Mouse (Mus musculus) intestine, embryonic 15.5 days (tissue): ENCODE measurements around the gene Errfi1. TPM values are rescaled to one million over a fixed set of nuclear protein-coding genes. Genes with fewer than 3 reads are reported as not detected.
A peak's percentile ranks its signal among the peaks of the same experiment; 100 is the strongest.

Source experiments
- ATAC-seq: fragments of 200-750 bp; cut with Nextera tagmentation; 2 replicates; pipeline ENCODE4 v1.8.0; 2017; ENCODE audit warnings: moderate TSS enrichment, moderate library complexity
- H3K27ac ChIP-seq: fragments of 300-500 bp; sonication (generic); 2 replicates; pipeline ENCODE4 v1.5.1; 2015; ENCODE audit warnings: mild to moderate bottlenecking, inconsistent platforms
- H3K27me3 ChIP-seq: fragments of 300-500 bp; sonication (generic); replicated peaks from 2 replicates; pipeline ENCODE4 v1.6.1; 2015; ENCODE audit warnings: inconsistent platforms
- H3K36me3 ChIP-seq: fragments of 300-500 bp; sonication (generic); 2 replicates; pipeline ENCODE4 v1.6.1; 2015; ENCODE audit warnings: inconsistent platforms
- H3K4me1 ChIP-seq: fragments of 300-500 bp; sonication (generic); replicated peaks from 2 replicates; pipeline ENCODE4 v1.6.1; 2015; ENCODE audit warnings: inconsistent platforms
- H3K4me2 ChIP-seq: fragments of 300-500 bp; sonication (generic); replicated peaks from 2 replicates; pipeline ENCODE4 v1.6.1; 2015; ENCODE audit warnings: mild to moderate bottlenecking, inconsistent platforms
- H3K4me3 ChIP-seq: fragments of 300-500 bp; sonication (generic); replicated peaks from 2 replicates; pipeline ENCODE4 v1.5.1; 2015; ENCODE audit warnings: inconsistent platforms
- H3K9ac ChIP-seq: fragments of 300-500 bp; sonication (generic); 2 replicates; pipeline ENCODE4 v1.6.1; 2015; ENCODE audit warnings: inconsistent platforms
- H3K9me3 ChIP-seq: fragments of 300-500 bp; sonication (generic); 2 replicates; pipeline ENCODE4 v1.6.1; 2016; ENCODE audit warnings: inconsistent platforms
- WGBS: fragments of 180-500 bp; shearing (Covaris S2); methylation state at CpG from one replicate; pipeline ENCODE4 v1.1.7; 2015; 5-methylcytosine and 5-hydroxymethylcytosine counted together
- polyA plus RNA-seq: library from polyadenylated mRNA; unstranded; fragments of >200 nt; fragmentation: Nextera tagmentation; extraction: Ambion mirVana; gene quantifications from 2 replicates; pipeline ENCODE4 v1.2.1, GENCODE M21; 2015

Gene Errfi1
- polyA plus RNA-seq, 1 experiment from 2014 or later: 27.8 TPM

DNA sequence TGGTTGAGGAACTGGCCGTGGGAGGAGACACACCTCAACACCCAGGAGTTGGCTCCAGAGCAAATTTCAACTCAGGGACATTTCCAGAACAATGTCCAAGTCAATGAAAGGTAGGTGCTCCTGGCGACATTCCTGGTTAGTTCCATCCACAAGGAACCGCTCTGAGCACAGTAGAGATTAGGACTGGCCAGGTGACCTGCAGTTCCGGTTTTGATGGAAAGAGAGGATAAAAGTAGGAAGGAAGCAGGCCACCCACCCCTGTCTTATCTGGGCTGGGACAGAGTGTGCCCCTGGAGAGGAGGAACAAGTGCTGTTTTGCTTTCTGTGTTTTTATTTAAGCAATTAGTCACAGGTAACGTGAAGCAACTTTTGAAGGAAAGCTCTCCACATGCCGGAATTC is 28.8 kb upstream of the Errfi1 start:
- H3K9me3 ChIP-seq: no peaks in the 10 kb centered on the region
- peak overlapping the region; percentile 28; the same call in 1 of the 2 replicates for H3K4me2 ChIP-seq
- WGBS: 47% methylated on average over 6 of the region's 6 CpGs
- no peaks in the 10 kb centered on the region for H3K27me3 ChIP-seq
- H3K9ac ChIP-seq: no peak overlapping the region
- peak overlapping the region; percentile 86 for H3K27ac ChIP-seq
- ATAC-seq: peak; percentile 76
- H3K36me3 ChIP-seq: no peaks in the 10 kb centered on the region
- no peak overlapping the region for H3K4me3 ChIP-seq
- H3K4me1 ChIP-seq: peaks cover 25% of the 10 kb centered on the region

DNA sequence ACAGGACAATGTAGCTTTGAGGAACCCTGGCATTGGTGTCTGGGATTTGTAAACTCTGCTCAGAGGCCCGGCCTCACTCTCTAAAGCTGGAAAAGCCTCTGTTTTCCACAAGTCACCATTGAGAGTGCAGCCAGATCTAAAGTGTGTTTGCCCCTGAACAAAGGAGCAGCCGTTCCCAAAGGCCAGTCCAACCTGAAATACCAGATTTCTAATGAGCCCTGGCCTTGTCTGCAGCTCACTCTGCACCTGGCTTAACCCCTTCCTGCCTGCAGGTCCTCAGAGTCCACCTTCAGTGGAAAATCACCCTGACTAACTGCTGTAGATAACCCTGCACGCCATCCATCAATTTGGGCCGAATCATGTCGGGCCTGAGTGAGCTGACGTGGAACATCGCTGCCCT is 28.2 kb upstream of the Errfi1 start:
- peaks cover 25% of the 10 kb centered on the region for H3K4me1 ChIP-seq
- H3K36me3 ChIP-seq: no peaks in the 10 kb centered on the region
- H3K9me3 ChIP-seq: no peaks in the 10 kb centered on the region
- peak overlapping the region; percentile 28 for H3K4me2 ChIP-seq
- H3K27ac ChIP-seq: peak overlapping the region; percentile 86
- WGBS: 28% methylated on average over 7 of the region's 7 CpGs
- no peak overlapping the region for H3K9ac ChIP-seq
- no peak overlapping the region for H3K4me3 ChIP-seq
- no peaks in the 10 kb centered on the region for H3K27me3 ChIP-seq
- peak; percentile 88 for ATAC-seq

DNA sequence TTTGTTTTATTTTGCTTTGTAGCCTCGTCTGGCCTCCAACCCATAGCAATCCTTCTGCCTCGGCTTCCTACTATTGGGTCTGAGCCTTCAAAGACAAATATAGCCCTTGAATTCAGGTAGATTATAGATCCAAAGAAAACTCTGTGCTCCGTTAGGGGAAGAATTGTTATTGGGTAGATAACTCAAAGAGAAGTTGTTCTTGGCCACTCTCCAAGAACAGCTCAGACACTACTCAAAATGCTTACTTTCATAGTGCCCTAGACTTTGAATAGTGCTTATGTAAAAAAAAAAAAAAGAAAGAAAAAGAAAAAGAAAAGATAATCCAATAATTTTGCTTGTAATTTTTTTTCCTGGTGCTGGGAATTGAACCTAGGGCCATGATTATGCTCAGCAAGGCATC is 22.4 kb upstream of the Errfi1 start:
- Histone ChIP-seq H3K27me3 (no peaks in the 10 kb centered on the region), H3K27ac (no peak overlapping the region), H3K4me3 (no peak overlapping the region), H3K9ac (no peak overlapping the region), H3K4me1 (peaks cover 5% of the 10 kb centered on the region), H3K36me3 (no peaks in the 10 kb centered on the region), H3K9me3 (no peaks in the 10 kb centered on the region), H3K4me2 (no peak overlapping the region)
- 65% methylated on average over 3 of the region's 3 CpGs for WGBS
- no peak for ATAC-seq

DNA sequence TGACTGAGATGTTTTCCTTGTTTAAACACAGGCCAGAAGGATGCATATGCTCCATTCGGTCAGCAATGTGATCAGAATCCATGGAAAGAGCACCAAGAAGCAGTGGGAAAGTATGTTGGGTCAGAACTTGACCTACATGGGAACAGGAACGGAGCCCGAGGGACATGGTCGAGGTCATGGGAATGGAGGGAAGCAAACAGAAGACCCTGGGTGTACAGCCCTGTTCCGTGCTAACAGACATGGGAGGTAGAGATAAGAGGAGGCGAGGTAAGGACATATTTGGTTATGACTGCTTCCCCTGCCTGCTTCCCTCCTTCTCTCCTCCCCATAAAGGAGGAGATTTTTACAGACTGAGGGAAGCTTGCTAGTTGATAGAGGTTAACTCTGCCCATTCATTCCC is 21.8 kb upstream of the Errfi1 start:
- Histone ChIP-seq H3K4me2 (no peak overlapping the region), H3K27ac (no peak overlapping the region), H3K36me3 (no peaks in the 10 kb centered on the region), H3K27me3 (no peaks in the 10 kb centered on the region), H3K9ac (no peak overlapping the region), H3K4me1 (peaks cover 3% of the 10 kb centered on the region; the same call in 1 of the 2 replicates), H3K9me3 (no peaks in the 10 kb centered on the region), H3K4me3 (no peak overlapping the region)
- 76% methylated on average over 6 of the region's 6 CpGs for WGBS
- ATAC-seq: no peak

DNA sequence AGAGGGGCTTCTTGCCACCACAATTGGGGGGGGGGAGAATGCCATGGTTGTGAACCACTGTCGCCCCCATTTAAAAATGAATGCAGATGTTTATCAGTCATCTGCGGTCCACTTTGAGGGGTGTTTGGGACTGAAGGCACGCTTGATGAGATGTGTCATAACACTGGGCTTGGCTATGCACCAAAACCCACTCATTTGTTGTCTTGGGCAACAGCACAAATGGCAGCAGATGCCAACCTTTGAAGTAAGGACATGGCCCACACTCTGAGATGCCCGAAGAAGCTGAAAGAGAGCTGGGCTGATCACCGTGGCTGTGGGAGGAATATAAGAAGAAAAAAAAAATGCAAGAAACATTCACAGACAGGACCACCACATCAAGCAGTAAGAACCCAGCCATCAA is 18.6 kb upstream of the Errfi1 start:
- Histone ChIP-seq H3K4me1 (no peaks in the 10 kb centered on the region), H3K4me2 (no peak overlapping the region), H3K36me3 (no peaks in the 10 kb centered on the region), H3K9ac (no peak overlapping the region), H3K4me3 (no peak overlapping the region), H3K27me3 (no peaks in the 10 kb centered on the region), H3K9me3 (no peaks in the 10 kb centered on the region), H3K27ac (no peak overlapping the region)
- no peak for ATAC-seq
- 88% methylated on average over 5 of the region's 5 CpGs for WGBS

DNA sequence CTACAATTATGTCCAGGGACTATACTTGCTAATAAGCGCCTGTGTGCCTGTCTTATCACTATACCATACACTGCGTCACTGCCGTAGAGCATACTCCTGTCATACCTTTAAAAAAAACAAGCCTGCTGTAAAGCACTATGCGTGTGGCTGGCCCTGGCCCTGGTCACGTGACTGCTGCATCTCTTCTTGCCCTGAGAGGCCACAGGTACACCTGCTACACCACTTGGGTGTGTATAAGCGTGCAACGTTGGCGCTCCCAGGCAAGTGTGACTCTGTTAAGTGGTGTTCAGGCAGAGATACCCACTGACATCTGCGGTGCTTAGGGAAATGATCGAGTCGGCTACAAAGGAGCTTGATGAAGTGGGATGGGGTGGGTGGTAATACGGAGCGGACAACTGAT is 17.5 kb upstream of the Errfi1 start:
- Histone ChIP-seq H3K4me2 (no peak overlapping the region), H3K9ac (no peak overlapping the region), H3K27me3 (no peaks in the 10 kb centered on the region), H3K4me3 (no peak overlapping the region), H3K36me3 (no peaks in the 10 kb centered on the region), H3K4me1 (no peaks in the 10 kb centered on the region), H3K27ac (no peak overlapping the region), H3K9me3 (no peaks in the 10 kb centered on the region)
- 88% methylated on average over 13 of the region's 13 CpGs for WGBS
- no peak for ATAC-seq

DNA sequence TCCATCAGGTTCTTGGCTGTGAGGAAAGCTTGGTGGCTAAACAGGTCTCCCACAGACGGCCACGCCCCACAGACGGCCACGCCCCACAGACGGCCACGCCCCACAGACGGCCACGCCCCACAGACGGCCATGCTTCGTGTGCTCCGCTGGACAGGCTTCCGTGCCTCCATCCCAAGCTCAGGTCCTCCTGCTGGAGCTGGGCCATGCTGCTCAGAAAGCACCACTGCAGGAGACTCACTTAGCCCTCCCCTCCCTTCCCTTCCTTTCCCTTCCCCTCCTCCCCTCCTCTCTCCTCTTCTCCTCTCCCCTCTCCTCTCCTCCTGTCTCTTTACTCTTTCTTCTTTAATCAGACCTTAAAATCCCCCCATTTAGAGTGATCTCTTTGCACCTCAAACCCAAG is 16.8 kb upstream of the Errfi1 start:
- Histone ChIP-seq H3K36me3 (no peaks in the 10 kb centered on the region), H3K27me3 (no peaks in the 10 kb centered on the region), H3K9me3 (no peaks in the 10 kb centered on the region), H3K4me3 (no peak overlapping the region), H3K4me2 (no peak overlapping the region), H3K4me1 (no peaks in the 10 kb centered on the region), H3K9ac (no peak overlapping the region), H3K27ac (no peak overlapping the region)
- ATAC-seq: no peak
- 85% methylated on average over 12 of the region's 12 CpGs for WGBS

DNA sequence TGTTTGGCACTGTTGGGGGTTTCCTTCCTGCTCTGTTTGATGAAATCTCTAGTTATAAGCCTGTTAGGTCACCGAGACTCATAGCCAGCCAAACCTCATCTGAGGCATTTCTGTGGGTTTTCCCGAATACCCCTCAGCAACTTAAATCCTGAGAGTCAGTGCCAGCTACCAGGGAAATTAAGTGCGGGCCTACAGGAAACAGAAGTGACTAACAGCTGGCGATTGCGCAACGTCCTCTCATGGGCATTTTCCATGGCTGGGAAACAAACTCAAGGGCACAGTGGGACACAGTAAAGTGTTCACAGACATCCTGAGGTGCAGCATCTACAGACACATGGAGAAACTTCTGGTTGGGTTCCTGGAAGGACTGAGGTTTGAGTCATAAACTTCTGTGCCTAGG is 16.3 kb upstream of the Errfi1 start:
- Histone ChIP-seq H3K9ac (no peak overlapping the region), H3K4me1 (no peaks in the 10 kb centered on the region), H3K4me2 (no peak overlapping the region), H3K27ac (no peak overlapping the region), H3K36me3 (no peaks in the 10 kb centered on the region), H3K9me3 (no peaks in the 10 kb centered on the region), H3K4me3 (no peak overlapping the region), H3K27me3 (no peaks in the 10 kb centered on the region)
- WGBS: 77% methylated on average over 6 of the region's 6 CpGs
- ATAC-seq: no peak

DNA sequence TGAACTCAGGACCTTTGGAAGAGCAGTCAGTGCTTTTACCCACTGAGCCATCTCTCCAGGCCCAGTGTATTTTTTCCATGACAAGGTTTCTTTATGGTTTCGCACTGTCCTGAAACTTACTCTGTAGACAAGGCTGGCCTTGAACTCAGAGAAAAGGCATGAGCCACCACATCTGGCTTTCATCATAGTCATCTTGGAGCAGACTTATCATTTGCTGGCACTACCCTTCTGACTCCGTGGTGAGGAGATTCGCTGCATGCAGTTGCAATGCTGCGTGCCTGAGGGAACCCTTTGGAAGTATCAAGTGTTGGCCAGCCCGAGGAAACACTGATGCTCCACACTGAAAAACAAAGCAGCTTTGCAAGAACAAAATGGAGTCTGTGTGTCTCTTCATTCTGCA is 11.7 kb upstream of the Errfi1 start:
- Histone ChIP-seq H3K4me1 (no peaks in the 10 kb centered on the region), H3K9me3 (no peaks in the 10 kb centered on the region), H3K9ac (no peak overlapping the region), H3K27me3 (no peaks in the 10 kb centered on the region), H3K4me2 (no peak overlapping the region), H3K27ac (no peak overlapping the region), H3K36me3 (no peaks in the 10 kb centered on the region), H3K4me3 (no peak overlapping the region)
- 75% methylated on average over 5 of the region's 5 CpGs for WGBS
- no peak for ATAC-seq

DNA sequence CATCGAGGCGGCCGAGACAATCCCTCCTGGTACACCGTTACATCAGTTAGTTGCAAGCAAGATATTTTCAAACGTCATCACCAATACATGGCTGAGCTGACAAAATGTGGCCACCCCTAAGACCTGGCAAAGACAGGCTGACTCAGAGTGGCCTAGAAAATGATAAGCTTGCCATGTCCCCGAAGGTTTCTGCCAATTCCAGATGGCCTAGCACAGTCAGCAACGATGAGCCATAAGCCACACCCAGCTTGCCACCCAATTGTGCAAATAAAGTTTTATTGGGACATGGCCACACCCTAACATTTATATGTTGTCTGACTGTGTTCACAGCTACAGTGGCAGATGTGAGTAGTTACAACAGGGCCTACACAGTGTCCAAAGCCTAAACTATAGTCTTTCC is 10.5 kb upstream of the Errfi1 start:
- H3K9ac ChIP-seq: no peak overlapping the region
- H3K4me2 ChIP-seq: no peak overlapping the region
- H3K27ac ChIP-seq: no peak overlapping the region
- no peak overlapping the region for H3K4me3 ChIP-seq
- WGBS: 78% methylated on average over 7 of the region's 7 CpGs
- no peaks in the 10 kb centered on the region for H3K27me3 ChIP-seq
- ATAC-seq: peak; percentile 31; the same call in 1 of the 2 replicates
- no peaks in the 10 kb centered on the region for H3K36me3 ChIP-seq
- H3K4me1 ChIP-seq: no peaks in the 10 kb centered on the region
- H3K9me3 ChIP-seq: no peaks in the 10 kb centered on the region

DNA sequence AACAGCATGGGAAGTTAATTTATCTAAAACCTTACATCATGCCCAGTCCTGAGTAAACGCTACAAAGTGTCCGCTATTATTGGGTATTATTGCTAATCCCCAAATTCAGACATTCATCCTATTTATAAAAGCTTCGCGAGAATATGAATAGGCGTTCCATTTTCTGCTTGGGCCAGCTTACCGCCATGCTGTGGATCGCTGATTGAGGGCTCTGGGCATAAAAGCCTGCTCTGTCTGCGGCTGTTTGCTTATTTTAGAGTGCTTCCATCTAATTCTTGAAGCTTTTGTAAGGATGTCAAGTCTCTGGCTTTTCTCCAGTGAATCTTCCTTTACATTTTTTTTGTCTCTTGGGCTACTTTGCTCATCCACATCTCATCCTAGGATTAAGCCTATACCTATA is 7.4 kb upstream of the Errfi1 start:
- no peak for ATAC-seq
- Histone ChIP-seq H3K9me3 (no peaks in the 10 kb centered on the region), H3K4me1 (no peaks in the 10 kb centered on the region), H3K27ac (no peak overlapping the region), H3K4me2 (no peak overlapping the region), H3K27me3 (no peaks in the 10 kb centered on the region), H3K4me3 (no peak overlapping the region), H3K36me3 (no peaks in the 10 kb centered on the region), H3K9ac (no peak overlapping the region)
- 62% methylated on average over 8 of the region's 8 CpGs for WGBS

DNA sequence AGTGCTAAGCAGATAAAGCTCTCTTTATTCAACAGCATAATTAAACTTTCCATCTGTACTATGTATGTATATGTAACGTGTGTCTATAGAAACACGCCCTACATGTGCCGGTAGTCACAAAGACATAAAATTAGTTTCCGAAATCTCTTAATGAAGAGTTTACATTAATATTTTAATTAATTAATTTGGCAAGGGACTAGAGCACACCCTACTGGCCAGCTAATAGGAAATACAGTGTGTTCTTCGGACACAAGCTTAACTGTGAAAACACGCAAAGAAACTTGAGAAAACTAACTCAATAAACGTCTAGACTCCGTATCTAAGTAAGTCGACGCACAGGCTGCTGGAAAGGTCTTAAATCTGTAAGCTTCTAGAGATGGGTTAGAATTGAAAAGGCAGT is 3.8 kb upstream of the Errfi1 start:
- ATAC-seq: no peak
- H3K27me3 ChIP-seq: no peaks in the 10 kb centered on the region
- H3K9ac ChIP-seq: no peak overlapping the region
- H3K4me2 ChIP-seq: no peak overlapping the region
- no peak overlapping the region for H3K4me3 ChIP-seq
- WGBS: 56% methylated on average over 10 of the region's 10 CpGs
- H3K27ac ChIP-seq: no peak overlapping the region
- 0 out of 2 replicates have a peak, but pooled peaks cover 2% of the 10 kb centered on the region for H3K4me1 ChIP-seq
- H3K9me3 ChIP-seq: no peaks in the 10 kb centered on the region
- no peaks in the 10 kb centered on the region for H3K36me3 ChIP-seq

DNA sequence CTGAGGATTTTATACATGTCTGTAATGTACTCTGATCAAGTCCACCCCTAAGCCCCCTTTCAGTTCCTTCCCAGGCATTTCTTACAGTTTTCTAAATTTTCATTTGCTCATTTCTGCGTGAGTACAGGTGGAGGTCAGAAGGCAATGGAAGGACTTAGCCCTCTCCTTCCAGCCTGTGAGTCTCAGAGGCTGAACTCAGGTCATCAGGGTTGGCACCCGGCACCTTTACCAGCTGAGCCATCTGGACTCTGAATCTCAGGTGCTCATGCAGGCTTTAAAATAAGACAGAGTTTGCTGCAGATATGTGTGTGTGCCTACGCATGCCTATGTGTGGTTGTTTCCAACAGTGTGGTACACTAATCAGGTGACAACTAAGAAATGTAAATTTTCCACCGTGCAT is 2.8 kb upstream of the Errfi1 start:
- H3K9ac ChIP-seq: no peak overlapping the region
- no peak overlapping the region for H3K4me2 ChIP-seq
- H3K27ac ChIP-seq: no peak overlapping the region
- H3K4me3 ChIP-seq: no peak overlapping the region
- no peak for ATAC-seq
- no peaks in the 10 kb centered on the region for H3K27me3 ChIP-seq
- H3K36me3 ChIP-seq: no peaks in the 10 kb centered on the region
- H3K9me3 ChIP-seq: no peaks in the 10 kb centered on the region
- 80% methylated on average over 4 of the region's 4 CpGs for WGBS
- 0 out of 2 replicates have a peak, but pooled peaks cover 2% of the 10 kb centered on the region for H3K4me1 ChIP-seq
